35 mouse cellular contexts compared by ENCODE assay signal in the genomic region with DNA sequence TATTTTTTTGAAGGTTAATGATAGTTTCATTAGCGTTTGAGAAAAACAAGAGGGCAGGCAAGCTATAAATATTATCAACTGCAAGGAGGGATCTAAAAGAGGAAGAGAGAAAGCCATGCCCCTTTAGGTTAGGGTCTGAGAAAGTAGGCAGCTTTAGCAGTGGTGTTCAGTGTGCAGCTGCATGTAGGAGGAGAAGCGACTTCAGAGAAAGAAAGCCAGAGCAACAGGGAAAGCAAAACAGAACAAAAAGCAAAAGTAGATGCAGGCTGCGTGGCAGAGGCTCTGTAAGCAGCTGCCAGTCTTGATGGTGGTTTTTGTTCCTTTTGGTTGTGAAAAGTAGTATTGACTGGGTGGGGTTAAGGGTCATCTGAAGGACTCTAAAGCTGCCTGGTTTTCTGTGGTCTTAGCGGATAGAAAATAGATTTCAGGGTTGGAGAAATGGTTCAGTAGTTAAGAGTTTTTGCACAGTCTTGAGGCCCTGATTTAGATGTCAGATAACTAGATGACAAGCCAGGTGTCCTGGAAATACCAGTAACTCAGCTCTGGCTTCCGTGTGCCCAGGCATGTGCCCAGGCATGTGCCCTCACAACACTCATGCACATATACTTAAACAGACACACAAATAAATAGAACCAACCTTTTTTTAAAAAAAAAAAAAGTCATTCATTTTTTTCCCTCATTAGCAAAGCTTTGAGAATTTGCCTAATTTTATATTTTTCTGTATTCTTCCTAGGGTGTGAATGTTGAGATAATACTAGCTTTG. TPM values are rescaled to one million over a fixed set of nuclear protein-coding genes. Genes with fewer than 3 reads are reported as not detected.
DNase-seq lines count a peak whose midpoint lies in the region; ATAC-seq and TF ChIP-seq lines count a peak whose summit lies in the region.
"Had no signal": no experiment of that assay in that cellular context is flagged by ENCODE, and none has a peak within 500 bp of the region (broad histone marks: within the 10 kb centered on the region; RNA-seq: fewer than 3 reads in every experiment).

No protein-coding gene starts in this region.

- H3K9ac ChIP-seq in MEL (ENCODE audit: control insufficient read depth, low read depth, low read length, poor library complexity, severe bottlenecking) = no peak overlapping the region
- H3K9ac ChIP-seq: forebrain, embryonic 12.5 days; hindbrain, embryonic 15.5 days; intestine, embryonic 15.5 days; liver, embryonic 14.5 days; lung, embryonic 15.5 days had no signal

- H3K9me3 ChIP-seq in MEL (replicated peaks; ENCODE audit: insufficient read depth, low read length) = no peaks in the 10 kb centered on the region
- H3K9me3 ChIP-seq: forebrain, embryonic 12.5 days; hindbrain, embryonic 15.5 days; intestine, embryonic 15.5 days; lung, embryonic 15.5 days; midbrain, embryonic 10.5 days had no signal

- TF ChIP-seq RAD21 in MEL (IDR thresholded peaks at IDR 0.05; ENCODE audit: low read depth, low read length) = no peak

- peaks cover 3 to 67% of the 10 kb centered on the region in 2 experiments; a peak in 3 of 4 replicates for H3K36me3 ChIP-seq in MEL (ENCODE audit: control insufficient read depth in 1 of 2, insufficient read depth in 2 of 2, low read length in 2 of 2)
- H3K36me3 ChIP-seq in kidney, adult 2 months (ENCODE audit: control insufficient read depth, insufficient read depth, low read length) = peaks cover 5% of the 10 kb centered on the region

- TF ChIP-seq EP300 in MEL (IDR thresholded peaks at IDR 0.05; ENCODE audit: low read depth in 1 of 2, low read length in 2 of 2) = no peak

- DNase-seq in heart, adult 11 months = peak; percentile 17
- DNase-seq in heart, adult 18-20 months = no peak
- DNase-seq in A20 (ENCODE audit: low read depth, low spot score) = peak; percentile 89
- peak; percentile 32 for DNase-seq in MEL (ENCODE audit: low read depth, low spot score)
- DNase-seq in kidney, adult 2 months = no peak
- DNase-seq in frontal cortex, postnatal 14 days (ENCODE audit: low spot score in 2 of 2) = no peak
- DNase-seq: cerebellum, adult 11-12 months; cerebellum, postnatal 10 days; kidney, postnatal 36 days; lung, postnatal 4 days; right cerebral cortex, postnatal 14 days; thymus, adult 2 months; thymus, postnatal 4 days had no signal

- H3K4me1 ChIP-seq in MEL (ENCODE audit: control insufficient read depth in 1 of 2, insufficient read depth in 2 of 2, low read length in 2 of 2) = no peaks in the 10 kb centered on the region
- H3K4me1 ChIP-seq in kidney, adult 2 months (ENCODE audit: control insufficient read depth, insufficient read depth, low read length) = no peaks in the 10 kb centered on the region
- H3K4me1 ChIP-seq: forebrain, embryonic 12.5 days; hindbrain, embryonic 15.5 days; intestine, embryonic 15.5 days; lung, embryonic 15.5 days; midbrain, embryonic 10.5 days had no signal

- no peak overlapping the region for H3K27ac ChIP-seq in MEL (ENCODE audit: control insufficient read depth, low read depth, low read length)
- H3K27ac ChIP-seq in kidney, adult 2 months (ENCODE audit: insufficient read depth, low read depth, low read length) = no peak overlapping the region
- H3K27ac ChIP-seq: forebrain, embryonic 12.5 days; hindbrain, embryonic 15.5 days; intestine, embryonic 15.5 days; liver, embryonic 14.5 days; lung, embryonic 15.5 days; midbrain, embryonic 10.5 days; stomach, postnatal 0 days had no signal

- H3K79me2 ChIP-seq in MEL (ENCODE audit: control insufficient read depth, insufficient read depth, low read length, poor library complexity) = no peaks in the 10 kb centered on the region

- no peak for TF ChIP-seq POLR2A in MEL (IDR thresholded peaks at IDR 0.05; ENCODE audit: control insufficient read depth in 1 of 2, insufficient read depth in 1 of 2, low read depth in 1 of 2, low read length in 2 of 2, poor library complexity in 1 of 2)
- TF ChIP-seq POLR2A in kidney, adult 2 months (IDR thresholded peaks at IDR 0.05; ENCODE audit: low read depth, low read length) = no peak

- peak; percentile 20; the same call in 1 of the 2 replicates for ATAC-seq in megakaryocyte progenitor cell, adult 5-6 weeks (replicated peaks; ENCODE audit: poor library complexity)
- no peak for ATAC-seq in cerebellum, adult (ENCODE audit: insufficient number of reproducible peaks, low FRiP score, low TSS enrichment)
- ATAC-seq: intestine, embryonic 15.5 days; midbrain, embryonic 16.5 days had no signal

- no peak overlapping the region for H3K4me3 ChIP-seq in MEL (ENCODE audit: control insufficient read depth in 1 of 2, insufficient read depth in 1 of 2, low read depth in 2 of 2, low read length in 2 of 2)
- H3K4me3 ChIP-seq in kidney, adult 2 months (ENCODE audit: insufficient read depth, low read depth, low read length) = no peak overlapping the region
- H3K4me3 ChIP-seq: forebrain, embryonic 12.5 days; hindbrain, embryonic 15.5 days; intestine, embryonic 15.5 days; lung, embryonic 15.5 days; midbrain, embryonic 10.5 days had no signal

- no peak for TF ChIP-seq CTCF in MEL (IDR thresholded peaks at IDR 0.05 in 2 of 3, conservative IDR thresholded peaks at IDR 0.05 in 1 of 3; ENCODE audit: control insufficient read depth in 1 of 3, insufficient read depth in 1 of 3, low read depth in 2 of 3, low read length in 3 of 3, poor library complexity in 1 of 3, severe bottlenecking in 1 of 3)
- TF ChIP-seq CTCF in kidney, adult 2 months (conservative IDR thresholded peaks at IDR 0.05; ENCODE audit: insufficient read depth, insufficient read length, low read depth, low read length) = no peak

- no peaks in the 10 kb centered on the region for H3K27me3 ChIP-seq in MEL (ENCODE audit: control insufficient read depth in 1 of 2, insufficient read depth in 2 of 2, low read length in 2 of 2)
- H3K27me3 ChIP-seq in kidney, adult 2 months (replicated peaks; ENCODE audit: control insufficient read depth, insufficient read depth, low read length) = no peaks in the 10 kb centered on the region
- H3K27me3 ChIP-seq: forebrain, embryonic 12.5 days; hindbrain, embryonic 15.5 days; intestine, embryonic 15.5 days; lung, embryonic 15.5 days had no signal

- WGBS in kidney, adult 2 months = 87% methylated on average over 5 of the region's 5 CpGs

TF ChIP-seq in MEL, 35 proteins besides CTCF, POLR2A, EP300 and RAD21 (continues in another document):
- no peak for TF ChIP-seq ZNF384 (IDR thresholded peaks at IDR 0.05; ENCODE audit: low read depth, low read length)
- no peak for TF ChIP-seq JUND (IDR thresholded peaks at IDR 0.05; ENCODE audit: low read depth, low read length)
- TF ChIP-seq MEF2A (IDR thresholded peaks at IDR 0.05; ENCODE audit: extremely low read depth, insufficient replicate concordance, low read depth, low read length, poor library complexity, severe bottlenecking) = no peak
- TF ChIP-seq MAX (IDR thresholded peaks at IDR 0.05; ENCODE audit: low read length) = no peak
- no peak for TF ChIP-seq USF2 (IDR thresholded peaks at IDR 0.05; ENCODE audit: borderline replicate concordance in 1 of 2, insufficient read depth in 1 of 2, low read depth in 1 of 2, low read length in 2 of 2)
- TF ChIP-seq TBP (IDR thresholded peaks at IDR 0.05; ENCODE audit: low read depth, low read length) = no peak
- no peak for TF ChIP-seq RCOR1 (IDR thresholded peaks at IDR 0.05; ENCODE audit: low read depth, low read length)
- no peak for TF ChIP-seq MYB (IDR thresholded peaks at IDR 0.05; ENCODE audit: low read depth, low read length)
- TF ChIP-seq GABPA (IDR thresholded peaks at IDR 0.05; ENCODE audit: low read depth, low read length) = no peak
- no peak for TF ChIP-seq POLR2AphosphoS5 (IDR thresholded peaks at IDR 0.05; ENCODE audit: borderline replicate concordance, low read depth, low read length)
- TF ChIP-seq KAT2A (conservative IDR thresholded peaks at IDR 0.05; ENCODE audit: low read depth, low read length) = no peak
- no peak for TF ChIP-seq ZKSCAN1 (IDR thresholded peaks at IDR 0.05; ENCODE audit: low read depth, low read length)
- TF ChIP-seq SMC3 (IDR thresholded peaks at IDR 0.05; ENCODE audit: low read depth, low read length) = no peak
- TF ChIP-seq ETS1 (IDR thresholded peaks at IDR 0.05; ENCODE audit: low read depth, low read length) = no peak
- no peak for TF ChIP-seq POLR2AphosphoS2 (IDR thresholded peaks at IDR 0.05; ENCODE audit: low read length)
- TF ChIP-seq CHD1 (IDR thresholded peaks at IDR 0.05; ENCODE audit: low read depth, low read length) = no peak

RNA-seq across cellular contexts. Expression of a gene that starts 17.3 kb away (rescaled TPM):
- total RNA-seq in heart, adult 18-20 months (2021) = 10 to 100 TPM in 1 of 2 experiments, 1 to 10 TPM in 1; 9.5 to 10.1 TPM
- 147 and 154 TPM in 2 replicates for total RNA-seq in MEL (2012; rRNA removed)
- polyA plus RNA-seq in MEL (2012; ENCODE audit: insufficient read depth in 1 of 2, insufficient read length in 2 of 2, low read depth in 1 of 2, low replicate concordance in 2 of 2, missing spikeins in 1 of 2) = 100 to 1,000 TPM in 1 of 2 experiments, not detected in 1; 228 TPM
- 245 and 255 TPM in 2 replicates for total RNA-seq in megakaryocyte progenitor cell, adult 5-6 weeks (2015)
- total RNA-seq in megakaryocyte progenitor cell, adult 5-6 weeks (2017) = 673 and 874 TPM in 2 replicates
- 5.2 and 6.3 TPM in 2 replicates for polyA plus RNA-seq in kidney, adult 2 months (2012; rRNA removed)

RNA-seq across cellular contexts. Expression of a gene that starts 22.7 kb away (rescaled TPM):
- not detected for total RNA-seq in heart, adult 18-20 months (2021)
- 0.12 TPM in 1 of 2 replicates, not detected in the other for total RNA-seq in MEL (2012; rRNA removed)
- under 1 TPM in 1 of 2 experiments, not detected in 1; 0.61 TPM for polyA plus RNA-seq in MEL (2012; ENCODE audit: insufficient read depth in 1 of 2, insufficient read length in 2 of 2, low read depth in 1 of 2, low replicate concordance in 2 of 2, missing spikeins in 1 of 2)
- not detected in 2 replicates for total RNA-seq in megakaryocyte progenitor cell, adult 5-6 weeks (2015)
- not detected in 2 replicates for total RNA-seq in megakaryocyte progenitor cell, adult 5-6 weeks (2017)
- not detected in 2 replicates for polyA plus RNA-seq in kidney, adult 2 months (2012; rRNA removed)
- total RNA-seq: adrenal gland, adult 18-20 months; adrenal gland, postnatal 4 days; gastrocnemius, adult 8-10 months; hematopoietic stem cell, adult 5-6 weeks; left cerebral cortex, adult 18-20 months; left cerebral cortex, postnatal 36 days had no signal
- polyA plus RNA-seq: heart, postnatal 0 days; stomach, postnatal 0 days; thymus, adult 2 months had no signal

RNA-seq across cellular contexts. Expression of a gene that starts 29.3 kb away (rescaled TPM):
- not detected for total RNA-seq in heart, adult 18-20 months (2021)
- 0.04 and 0.07 TPM in 2 replicates for total RNA-seq in MEL (2012; rRNA removed)
- polyA plus RNA-seq in MEL (2012; ENCODE audit: insufficient read depth in 1 of 2, insufficient read length in 2 of 2, low read depth in 1 of 2, low replicate concordance in 2 of 2, missing spikeins in 1 of 2) = under 1 TPM in 1 of 2 experiments, not detected in 1; 0.07 TPM
- not detected in 2 replicates for total RNA-seq in megakaryocyte progenitor cell, adult 5-6 weeks (2015)
- not detected in 2 replicates for total RNA-seq in megakaryocyte progenitor cell, adult 5-6 weeks (2017)
- polyA plus RNA-seq in kidney, adult 2 months (2012; rRNA removed) = not detected in 2 replicates
- total RNA-seq: adrenal gland, adult 18-20 months; adrenal gland, postnatal 4 days; gastrocnemius, adult 8-10 months; hematopoietic stem cell, adult 5-6 weeks; left cerebral cortex, adult 18-20 months; left cerebral cortex, postnatal 36 days had no signal
- polyA plus RNA-seq: embryonic facial prominence, embryonic 11.5 days; gonadal fat pad, adult 2 months; heart, postnatal 0 days; intestine, embryonic 15.5 days; kidney, embryonic 14.5 days; stomach, postnatal 0 days; thymus, adult 2 months had no signal

RNA-seq across cellular contexts. Expression of a gene that starts 40.6 kb away (rescaled TPM):
- not detected for total RNA-seq in heart, adult 18-20 months (2021)
- 0.12 TPM in 1 of 2 replicates, not detected in the other for total RNA-seq in MEL (2012; rRNA removed)
- polyA plus RNA-seq in MEL (2012; ENCODE audit: insufficient read depth in 1 of 2, insufficient read length in 2 of 2, low read depth in 1 of 2, low replicate concordance in 2 of 2, missing spikeins in 1 of 2) = under 1 TPM in 1 of 2 experiments, not detected in 1; 0.25 TPM
- not detected in 2 replicates for total RNA-seq in megakaryocyte progenitor cell, adult 5-6 weeks (2015)
- total RNA-seq in megakaryocyte progenitor cell, adult 5-6 weeks (2017) = not detected in 2 replicates
- not detected in 2 replicates for polyA plus RNA-seq in kidney, adult 2 months (2012; rRNA removed)
- total RNA-seq: adrenal gland, adult 18-20 months; adrenal gland, postnatal 4 days; gastrocnemius, adult 8-10 months; hematopoietic stem cell, adult 5-6 weeks; left cerebral cortex, adult 18-20 months; left cerebral cortex, postnatal 36 days had no signal
- polyA plus RNA-seq: embryonic facial prominence, embryonic 11.5 days; forebrain, embryonic 12.5 days; gonadal fat pad, adult 2 months; heart, embryonic 11.5 days; heart, postnatal 0 days; kidney, embryonic 14.5 days; limb, embryonic 14.5 days; liver, embryonic 14.5 days; lung, embryonic 15.5 days; stomach, postnatal 0 days; thymus, adult 2 months had no signal

Comparison
In these comparisons a context has a peak if more than half of its experiments do, and no peak if none do; other contexts are left out.
1. DNase-seq: peak in heart, adult 11 months (single experiment), A20 (single experiment) and MEL (single experiment); none in heart, adult 18-20 months (0 of 2), kidney, adult 2 months (single experiment) and frontal cortex, postnatal 14 days (0 of 2).
2. RNA of a gene that starts 17.3 kb away (total RNA-seq): 245 to 874 TPM in megakaryocyte progenitor cell, adult 5-6 weeks and 147 to 154 TPM in MEL; 9.5 to 10.1 TPM in heart, adult 18-20 months; every median in the first group is over 10 times any median in the second.